Mouse (Mus musculus) stomach, embryonic 16.5 days (tissue): ENCODE results near the gene Notch4. TPM values are rescaled to one million over a fixed set of nuclear protein-coding genes. Genes with fewer than 3 reads are reported as not detected.

Experiments
- ATAC-seq: fragments of 200-750 bp; cut with Nextera tagmentation; 2 replicates; pipeline ENCODE4 v1.8.0; 2017; ENCODE audit warnings: moderate number of reproducible peaks, moderate TSS enrichment; ENCODE audit not compliant: insufficient read depth, low FRiP score
- H3K27ac ChIP-seq: fragments of 300-500 bp; sonication (generic); 2 replicates; pipeline ENCODE4 v1.5.1; 2014; ENCODE audit warnings: low read length
- H3K27me3 ChIP-seq: fragments of 300-500 bp; sonication (generic); 2 replicates; pipeline ENCODE4 v1.6.1; 2014; ENCODE audit warnings: low read length, control low read depth, mixed read lengths; ENCODE audit not compliant: control insufficient read depth, insufficient read depth
- H3K36me3 ChIP-seq: fragments of 300-500 bp; sonication (generic); 2 replicates; pipeline ENCODE4 v1.6.1; 2014; ENCODE audit warnings: low read length; ENCODE audit not compliant: control insufficient read depth, insufficient read depth
- H3K4me1 ChIP-seq: fragments of 300-500 bp; sonication (generic); 2 replicates; pipeline ENCODE4 v1.6.1; 2014; ENCODE audit warnings: low read length, control low read depth, mixed read lengths; ENCODE audit not compliant: control insufficient read depth, insufficient read depth
- H3K4me2 ChIP-seq: fragments of 300-500 bp; sonication (generic); 2 replicates; pipeline ENCODE4 v1.6.1; 2014; ENCODE audit warnings: low read depth, low read length, mixed read lengths
- H3K4me3 ChIP-seq: fragments of 300-500 bp; sonication (generic); replicated peaks from 2 replicates; pipeline ENCODE4 v1.5.1; 2014; ENCODE audit warnings: mild to moderate bottlenecking, low read length
- H3K9ac ChIP-seq: fragments of 300-500 bp; sonication (generic); 2 replicates; pipeline ENCODE4 v1.6.1; 2014; ENCODE audit warnings: low read length
- H3K9me3 ChIP-seq: fragments of 300-500 bp; sonication (generic); replicated peaks from 2 replicates; pipeline ENCODE4 v1.6.1; 2016; ENCODE audit warnings: low read length, control low read depth; ENCODE audit not compliant: control insufficient read depth
- WGBS: fragments of 180-500 bp; shearing (Covaris S2); extraction: QIAGEN DNeasy Blood & Tissue Kit; methylation state at CpG from one replicate; pipeline ENCODE4 v1.1.7; 2014; 5-methylcytosine and 5-hydroxymethylcytosine counted together
- polyA plus RNA-seq: library from polyadenylated mRNA; unstranded; fragments of >200 nt; fragmentation: Nextera tagmentation; extraction: Ambion mirVana; gene quantifications from 2 replicates; pipeline ENCODE4 v1.2.1, GENCODE M21; 2015

Notch4 gene
- polyA plus RNA-seq, 1 experiment from 2014 or later = 4.7 TPM

GRCm38 (mm10) chr17:34589206-34589605 lies 25.1 kb downstream of the Notch4 start:
- Histone ChIP-seq H3K9me3 (no peaks in the 10 kb centered on the region), H3K27ac (peak overlapping the region; percentile 99), H3K27me3 (no peaks in the 10 kb centered on the region), H3K4me1 (peaks cover 50% of the 10 kb centered on the region), H3K4me2 (peak overlapping the region; percentile 80), H3K4me3 (peak overlapping the region; percentile 25), H3K36me3 (no peaks in the 10 kb centered on the region), H3K9ac (peak overlapping the region; percentile 66)
- 38% methylated on average over 7 of the region's 7 CpGs for WGBS
- no peak for ATAC-seq

GRCm38 (mm10) chr17:34589681-34590101 lies 25.6 kb downstream of the Notch4 start, which contains the start of gene Gpsm3:
Gpsm3 (plus strand) TSS chr17:34589806.
- no peak for ATAC-seq
- Histone ChIP-seq H3K4me3 (peak within 1 kb of the TSS; percentile 25), H3K9ac (peak within 1 kb of the TSS; percentile 84), H3K36me3 (peaks cover 3% of the 10 kb centered on the region; the same call in 1 of the 2 replicates), H3K9me3 (no peaks in the 10 kb centered on the region), H3K27ac (peak within 1 kb of the TSS; percentile 99), H3K4me1 (peaks cover 55% of the 10 kb centered on the region), H3K27me3 (no peaks in the 10 kb centered on the region), H3K4me2 (peak within 1 kb of the TSS; percentile 100)
- WGBS = 12% methylated on average over 7 of the region's 7 CpGs

GRCm38 (mm10) chr17:34590154-34590987 lies 26.3 kb downstream of the Notch4 start:
- peaks cover 6% of the 10 kb centered on the region; the same call in 1 of the 2 replicates for H3K36me3 ChIP-seq
- no peaks in the 10 kb centered on the region for H3K27me3 ChIP-seq
- WGBS = 68% methylated on average over 15 of the region's 15 CpGs
- peaks cover 59% of the 10 kb centered on the region for H3K4me1 ChIP-seq
- H3K9ac ChIP-seq = peak overlapping the region; percentile 84
- H3K27ac ChIP-seq = peak overlapping the region; percentile 99
- H3K4me3 ChIP-seq = peak overlapping the region; percentile 25
- peak overlapping the region; percentile 80 for H3K4me2 ChIP-seq
- ATAC-seq = no peak
- H3K9me3 ChIP-seq = no peaks in the 10 kb centered on the region

- WGBS = 4% methylated on average over 21 of the region's 21 CpGs
- Histone ChIP-seq H3K36me3 (peaks cover 14% of the 10 kb centered on the region; the same call in 1 of the 2 replicates), H3K27me3 (no peaks in the 10 kb centered on the region), H3K4me3 (peak within 1 kb of the TSS; percentile 91), H3K4me2 (peak within 1 kb of the TSS; percentile 80), H3K4me1 (peaks cover 65% of the 10 kb centered on the region), H3K9me3 (no peaks in the 10 kb centered on the region), H3K9ac (peak within 1 kb of the TSS; percentile 99), H3K27ac (peak within 1 kb of the TSS; percentile 99)
- ATAC-seq = peak; percentile 7; the same call in 1 of the 2 replicates
Observed at GRCm38 (mm10) chr17:34591029-34591993, 27.2 kb downstream of the Notch4 start, which contains the start of gene Pbx2. Pbx2 (plus strand) TSS chr17:34591266.

GRCm38 (mm10) chr17:34591994-34592375 lies 27.9 kb downstream of the Notch4 start:
- Histone ChIP-seq H3K36me3 (peaks cover 14% of the 10 kb centered on the region; the same call in 1 of the 2 replicates), H3K9ac (peak overlapping the region; percentile 99), H3K9me3 (no peaks in the 10 kb centered on the region), H3K27ac (peak overlapping the region; percentile 99), H3K4me3 (peak overlapping the region; percentile 91), H3K27me3 (no peaks in the 10 kb centered on the region), H3K4me1 (peaks cover 61% of the 10 kb centered on the region), H3K4me2 (peak overlapping the region; percentile 80)
- WGBS = 1% methylated on average over 27 of the region's 35 CpGs
- peak; percentile 65 for ATAC-seq

GRCm38 (mm10) chr17:34592581-34593549 lies 28.8 kb downstream of the Notch4 start:
- ATAC-seq = 0 out of 2 replicates have a peak, but pooled peaks have one; percentile 0

GRCm38 (mm10) chr17:34593752-34594525 lies 29.9 kb downstream of the Notch4 start:
- Histone ChIP-seq H3K4me2 (peak overlapping the region; percentile 73), H3K4me3 (peak overlapping the region; percentile 91), H3K9me3 (no peaks in the 10 kb centered on the region), H3K4me1 (peaks cover 67% of the 10 kb centered on the region), H3K9ac (peak overlapping the region; percentile 99), H3K27me3 (no peaks in the 10 kb centered on the region), H3K36me3 (peaks cover 14% of the 10 kb centered on the region; the same call in 1 of the 2 replicates), H3K27ac (peak overlapping the region; percentile 99)
- 39% methylated on average over 33 of the region's 34 CpGs for WGBS
- ATAC-seq = no peak

More at GRCm38 (mm10) chr17:34592581-34593549, 28.8 kb downstream of the Notch4 start:
- no peaks in the 10 kb centered on the region for H3K9me3 ChIP-seq
- peaks cover 67% of the 10 kb centered on the region for H3K4me1 ChIP-seq
- H3K4me2 ChIP-seq = peak overlapping the region; percentile 73
- peak overlapping the region; percentile 91 for H3K4me3 ChIP-seq
- H3K9ac ChIP-seq = peak overlapping the region; percentile 99
- peaks cover 14% of the 10 kb centered on the region; the same call in 1 of the 2 replicates for H3K36me3 ChIP-seq
- peak overlapping the region; percentile 99 for H3K27ac ChIP-seq
- WGBS = 1% methylated on average over 32 of the region's 32 CpGs
- H3K27me3 ChIP-seq = no peaks in the 10 kb centered on the region
